Mouse (Mus musculus): ENCODE data around the gene Rab33a. TPM values are rescaled to one million over a fixed set of nuclear protein-coding genes. Genes with fewer than 3 reads are reported as not detected.

Gene Rab33a
- total RNA-seq (2021), result 10 to 100 TPM; 42.5 to 49.1 TPM
- long read RNA-seq, experiment 1, transcript Rab33a-201 (2 exons, 1,158 nt), result major isoform, 37 of 40 reads
- long read RNA-seq, experiment 1, partial matches to known transcripts, result 0 of 40 reads
- long read RNA-seq, experiment 1, other reads (novel, unspliced or antisense), result 3 of 40 reads
- long read RNA-seq, experiment 2, transcript Rab33a-201 (2 exons, 1,158 nt), result major isoform, 61 of 65 reads
- long read RNA-seq, experiment 2, partial matches to known transcripts, result 1 of 65 reads
- long read RNA-seq, experiment 2, other reads (novel, unspliced or antisense), result 3 of 65 reads

GRCm38 (mm10) chrX:48518808-48519548 lies at the start of gene Rab33a:
Gene Rab33a (plus strand): TSS chrX:48519285.
- DNase-seq (ENCODE audit: low spot score in 2 of 2), result no peak

GRCm38 (mm10) chrX:48481095-48481494 lies 38.0 kb upstream of the Rab33a start:
- no peak for DNase-seq (ENCODE audit: low spot score in 2 of 2)

- no peak for DNase-seq (ENCODE audit: low spot score in 2 of 2)
These were observed 37.4 kb upstream of the Rab33a start for GRCm38 (mm10) chrX:48481687-48482086.

- DNase-seq (ENCODE audit: low spot score in 2 of 2), result no peak
These were observed 25.3 kb upstream of the Rab33a start for GRCm38 (mm10) chrX:48493763-48494162.

GRCm38 (mm10) chrX:48513166-48513807 lies 5.8 kb upstream of the Rab33a start, which contains the start of gene Aifm1:
Gene Aifm1 (minus strand): TSS chrX:48513563.
- peak; percentile 63 to 77 for DNase-seq (ENCODE audit: low spot score in 2 of 2)

GRCm38 (mm10) chrX:48513824-48514223 lies 5.3 kb upstream of the Rab33a start:
- no peak for DNase-seq (ENCODE audit: low spot score in 2 of 2)

- no peak for DNase-seq (ENCODE audit: low spot score in 2 of 2)
These were observed 776 bp upstream of the Rab33a start for GRCm38 (mm10) chrX:48518211-48518807.

- no peak for DNase-seq (ENCODE audit: low spot score in 2 of 2)
These were observed 532 bp downstream of the Rab33a start for GRCm38 (mm10) chrX:48519549-48520085.

GRCm38 (mm10) chrX:48521651-48522050 lies 2.6 kb downstream of the Rab33a start:
- no peak for DNase-seq (ENCODE audit: low spot score in 2 of 2)

- no peak for DNase-seq (ENCODE audit: low spot score in 2 of 2)
These were observed 4.4 kb downstream of the Rab33a start for GRCm38 (mm10) chrX:48523512-48523911.

- no peak for DNase-seq (ENCODE audit: low spot score in 2 of 2)
These were observed 6.2 kb downstream of the Rab33a start for GRCm38 (mm10) chrX:48525332-48525731.

- DNase-seq (ENCODE audit: low spot score in 2 of 2), result no peak
These were observed 6.8 kb downstream of the Rab33a start for GRCm38 (mm10) chrX:48525866-48526265.

- no peak for DNase-seq (ENCODE audit: low spot score in 2 of 2)
These were observed 7.3 kb downstream of the Rab33a start for GRCm38 (mm10) chrX:48526435-48526834.

GRCm38 (mm10) chrX:48532175-48532574 lies 13.1 kb downstream of the Rab33a start:
- DNase-seq (ENCODE audit: low spot score in 2 of 2), result peak; percentile 33 to 45

Other genes with a start within 250 kb of the Rab33a start
- 10 to 100 TPM; 12.4 to 12.6 TPM for gene Bcorl1, start 177.9 kb upstream of the Rab33a start, total RNA-seq (2021)
- gene Elf4, start 56.2 kb upstream of the Rab33a start, total RNA-seq (2021), result 10 to 100 TPM; 25.0 to 28.6 TPM
- 100 to 1,000 TPM; 126 to 147 TPM for gene Aifm1, start 5.7 kb upstream of the Rab33a start, total RNA-seq (2021)
- gene Zfp280c, start 75.2 kb downstream of the Rab33a start, total RNA-seq (2021), result 10 to 100 TPM; 26.3 to 27.1 TPM
- 1 to 10 TPM; 9.1 to 9.5 TPM for gene Slc25a14, start 104.1 kb downstream of the Rab33a start, total RNA-seq (2021)
- gene Gpr119, start 155.2 kb downstream of the Rab33a start, total RNA-seq (2021), result under 1 TPM; 0.31 to 0.34 TPM
- 1 to 10 TPM; 7.1 to 8.0 TPM for gene Rbmx2, start 175.7 kb downstream of the Rab33a start, total RNA-seq (2021)

Data from adrenal gland, postnatal 4 days (tissue).